Mouse (Mus musculus): Measurements from ENCODE around the gene Kidins220. TPM values are rescaled to one million over a fixed set of nuclear protein-coding genes. Genes with fewer than 3 reads are reported as not detected.

The Kidins220 gene
- polyA plus RNA-seq, 1 experiment from 2014 or later, result 96.4 TPM

- ATAC-seq (ENCODE audit: low FRiP score, low read depth), result no peak
- no peaks in the 10 kb centered on the region for H3K36me3 ChIP-seq
- no peaks in the 10 kb centered on the region for H3K4me1 ChIP-seq
- no peak overlapping the region for H3K4me3 ChIP-seq
- H3K27ac ChIP-seq, result no peak overlapping the region
- no peak overlapping the region for H3K9ac ChIP-seq
- 71% methylated on average over 6 of the region's 6 CpGs for WGBS
- no peaks in the 10 kb centered on the region for H3K9me3 ChIP-seq
- no peak overlapping the region for H3K4me2 ChIP-seq (replicated peaks)
- no peaks in the 10 kb centered on the region for H3K27me3 ChIP-seq (replicated peaks)
These were observed 9.3 kb upstream of the Kidins220 start for GRCm38 (mm10) chr12:24965406-24965805.

- no peaks in the 10 kb centered on the region for H3K4me1 ChIP-seq
- 82% methylated on average over 2 of the region's 2 CpGs for WGBS
- H3K4me2 ChIP-seq (replicated peaks), result no peak overlapping the region
- H3K9ac ChIP-seq, result no peak overlapping the region
- no peak overlapping the region for H3K27ac ChIP-seq
- H3K9me3 ChIP-seq, result no peaks in the 10 kb centered on the region
- no peak overlapping the region for H3K4me3 ChIP-seq
- no peaks in the 10 kb centered on the region for H3K36me3 ChIP-seq
- H3K27me3 ChIP-seq (replicated peaks), result no peaks in the 10 kb centered on the region
- no peak for ATAC-seq (ENCODE audit: low FRiP score, low read depth)
These were observed 8.7 kb upstream of the Kidins220 start for GRCm38 (mm10) chr12:24966046-24966445.

- Histone ChIP-seq H3K4me1 (peaks cover 5% of the 10 kb centered on the region; the same call in 1 of the 2 replicates), H3K4me3 (no peak overlapping the region), H3K4me2 (replicated peaks) (no peak overlapping the region), H3K27me3 (replicated peaks) (no peaks in the 10 kb centered on the region), H3K36me3 (no peaks in the 10 kb centered on the region), H3K9me3 (no peaks in the 10 kb centered on the region), H3K27ac (no peak overlapping the region), H3K9ac (no peak overlapping the region)
- no peak for ATAC-seq (ENCODE audit: low FRiP score, low read depth)
- WGBS, result 89% methylated on average over 5 of the region's 5 CpGs
These were observed 3.1 kb upstream of the Kidins220 start for GRCm38 (mm10) chr12:24971490-24972200.

- WGBS, result 87% methylated on average over 8 of the region's 8 CpGs
- H3K36me3 ChIP-seq, result no peaks in the 10 kb centered on the region
- ATAC-seq (ENCODE audit: low FRiP score, low read depth), result no peak
These were observed 2.1 kb upstream of the Kidins220 start for GRCm38 (mm10) chr12:24972371-24973350.

GRCm38 (mm10) chr12:24973586-24973985 lies 1.1 kb upstream of the Kidins220 start:
- no peak overlapping the region for H3K9ac ChIP-seq
- H3K27ac ChIP-seq, result no peak overlapping the region
- no peaks in the 10 kb centered on the region for H3K27me3 ChIP-seq (replicated peaks)
- H3K4me1 ChIP-seq, result peaks cover 7% of the 10 kb centered on the region; the same call in 1 of the 2 replicates
- H3K4me3 ChIP-seq, result no peak overlapping the region
- ATAC-seq (ENCODE audit: low FRiP score, low read depth), result no peak
- WGBS, result 81% methylated on average over 5 of the region's 5 CpGs
- no peak overlapping the region for H3K4me2 ChIP-seq (replicated peaks)
- no peaks in the 10 kb centered on the region for H3K36me3 ChIP-seq
- no peaks in the 10 kb centered on the region for H3K9me3 ChIP-seq

More at GRCm38 (mm10) chr12:24972371-24973350, 2.1 kb upstream of the Kidins220 start:
- no peak overlapping the region for H3K27ac ChIP-seq
- no peak overlapping the region for H3K4me2 ChIP-seq (replicated peaks)
- no peaks in the 10 kb centered on the region for H3K27me3 ChIP-seq (replicated peaks)
- no peak overlapping the region for H3K9ac ChIP-seq
- H3K9me3 ChIP-seq, result no peaks in the 10 kb centered on the region
- no peak overlapping the region for H3K4me3 ChIP-seq
- peaks cover 7% of the 10 kb centered on the region; the same call in 1 of the 2 replicates for H3K4me1 ChIP-seq

GRCm38 (mm10) chr12:24975115-24975733 lies 499 bp downstream of the Kidins220 start:
- Histone ChIP-seq H3K9ac (peak overlapping the region; percentile 69), H3K27me3 (replicated peaks) (no peaks in the 10 kb centered on the region), H3K27ac (peak overlapping the region; percentile 82), H3K4me2 (replicated peaks) (peak overlapping the region; percentile 58), H3K36me3 (no peaks in the 10 kb centered on the region), H3K9me3 (no peaks in the 10 kb centered on the region), H3K4me3 (peak overlapping the region; percentile 81), H3K4me1 (peaks cover 7% of the 10 kb centered on the region; the same call in 1 of the 2 replicates)
- ATAC-seq (ENCODE audit: low FRiP score, low read depth), result peak; percentile 79
- under 1% methylated on average over 26 of the region's 31 CpGs for WGBS

GRCm38 (mm10) chr12:24985226-24985625 lies 10.5 kb downstream of the Kidins220 start:
- no peak for ATAC-seq (ENCODE audit: low FRiP score, low read depth)
- 93% methylated on average over 5 of the region's 5 CpGs for WGBS
- H3K4me1 ChIP-seq, result no peaks in the 10 kb centered on the region
- no peak overlapping the region for H3K27ac ChIP-seq
- no peak overlapping the region for H3K9ac ChIP-seq
- H3K4me2 ChIP-seq (replicated peaks), result no peak overlapping the region
- peaks cover 45% of the 10 kb centered on the region for H3K36me3 ChIP-seq
- no peak overlapping the region for H3K4me3 ChIP-seq
- H3K27me3 ChIP-seq (replicated peaks), result no peaks in the 10 kb centered on the region
- H3K9me3 ChIP-seq, result no peaks in the 10 kb centered on the region

- WGBS, result 88% methylated on average over 4 of the region's 4 CpGs
These were observed 20.6 kb downstream of the Kidins220 start for GRCm38 (mm10) chr12:24995350-24995749.

GRCm38 (mm10) chr12:25005350-25005749 lies 30.6 kb downstream of the Kidins220 start:
- Histone ChIP-seq H3K4me3 (no peak overlapping the region), H3K9me3 (no peaks in the 10 kb centered on the region), H3K27me3 (replicated peaks) (no peaks in the 10 kb centered on the region), H3K27ac (no peak overlapping the region), H3K4me2 (replicated peaks) (no peak overlapping the region), H3K36me3 (peaks cover 70% of the 10 kb centered on the region), H3K9ac (no peak overlapping the region), H3K4me1 (no peaks in the 10 kb centered on the region)
- 82% methylated on average over 6 of the region's 6 CpGs for WGBS
- no peak for ATAC-seq (ENCODE audit: low FRiP score, low read depth)

More at GRCm38 (mm10) chr12:24995350-24995749, 20.6 kb downstream of the Kidins220 start:
- ATAC-seq (ENCODE audit: low FRiP score, low read depth), result no peak
- Histone ChIP-seq H3K4me2 (replicated peaks) (no peak overlapping the region), H3K27me3 (replicated peaks) (no peaks in the 10 kb centered on the region), H3K4me1 (no peaks in the 10 kb centered on the region), H3K4me3 (no peak overlapping the region), H3K27ac (no peak overlapping the region), H3K9me3 (no peaks in the 10 kb centered on the region), H3K36me3 (peaks cover 85% of the 10 kb centered on the region), H3K9ac (no peak overlapping the region)

- no peak for ATAC-seq (ENCODE audit: low FRiP score, low read depth)
- WGBS, result 92% methylated on average over 9 of the region's 9 CpGs
- peaks cover 74% of the 10 kb centered on the region for H3K36me3 ChIP-seq
These were observed 35.2 kb downstream of the Kidins220 start for GRCm38 (mm10) chr12:25009957-25010356.

GRCm38 (mm10) chr12:25010416-25010815 lies 35.7 kb downstream of the Kidins220 start:
- WGBS, result 95% methylated on average over 1 of the region's 1 CpGs
- no peak overlapping the region for H3K4me2 ChIP-seq (replicated peaks)
- ATAC-seq (ENCODE audit: low FRiP score, low read depth), result no peak

More at GRCm38 (mm10) chr12:25009957-25010356, 35.2 kb downstream of the Kidins220 start:
- H3K4me2 ChIP-seq (replicated peaks), result no peak overlapping the region
- H3K4me1 ChIP-seq, result no peaks in the 10 kb centered on the region
- H3K9me3 ChIP-seq, result no peaks in the 10 kb centered on the region
- H3K27ac ChIP-seq, result no peak overlapping the region
- H3K9ac ChIP-seq, result no peak overlapping the region
- H3K4me3 ChIP-seq, result no peak overlapping the region
- no peaks in the 10 kb centered on the region for H3K27me3 ChIP-seq (replicated peaks)

More at GRCm38 (mm10) chr12:25010416-25010815, 35.7 kb downstream of the Kidins220 start:
- H3K36me3 ChIP-seq, result peaks cover 74% of the 10 kb centered on the region
- H3K9me3 ChIP-seq, result no peaks in the 10 kb centered on the region
- no peaks in the 10 kb centered on the region for H3K4me1 ChIP-seq
- H3K4me3 ChIP-seq, result no peak overlapping the region
- H3K9ac ChIP-seq, result no peak overlapping the region
- H3K27ac ChIP-seq, result no peak overlapping the region
- no peaks in the 10 kb centered on the region for H3K27me3 ChIP-seq (replicated peaks)

Measured in neural tube, embryonic 12.5 days (tissue).